Mouse (Mus musculus) adrenal gland, adult 18-20 months (tissue): ENCODE measurements around the gene Khsrp. TPM values are rescaled to one million over a fixed set of nuclear protein-coding genes. Genes with fewer than 3 reads are reported as not detected.

Experiments
- DNase-seq, 2 experiments: peaks; one replicate each; pipeline ENCODE4 v3.0.0; 2021 to 2022; ENCODE audit warnings: low spot score in 2 of 2
- total RNA-seq, 2 experiments: library from RNA; stranded (reverse); gene quantifications; 1 replicate in 1 of 2; 2 replicates in 1 of 2; pipeline ENCODE4 v1.2.3; 2021

Khsrp gene
- total RNA-seq, 2 experiments from 2014 or later, result 84.2 to 92.7 TPM

- peak in 1 of 2 experiments; percentile 18 for DNase-seq
Observed at GRCm38 (mm10) chr17:56988921-56989430, 42.3 kb downstream of the Khsrp start.

GRCm38 (mm10) chr17:56988441-56988840, 42.9 kb downstream of the Khsrp start:
- DNase-seq, result peak in 1 of 2 experiments; percentile 15

- DNase-seq, result peak in 1 of 2 experiments; percentile 15
Observed at GRCm38 (mm10) chr17:56986105-56986805, 45.1 kb downstream of the Khsrp start.

- peak in 1 of 2 experiments; percentile 10 for DNase-seq
Observed at GRCm38 (mm10) chr17:56985656-56986055, 45.7 kb downstream of the Khsrp start.

GRCm38 (mm10) chr17:56984886-56985285, 46.4 kb downstream of the Khsrp start:
- DNase-seq, result peak in 1 of 2 experiments; percentile 14

- peak in 1 of 2 experiments; percentile 11 for DNase-seq
Observed at GRCm38 (mm10) chr17:56982013-56982412, 49.3 kb downstream of the Khsrp start, which contains the start of gene Acer1. Gene Acer1 (minus strand): TSS chr17:56982126.

- DNase-seq, result peak in 1 of 2 experiments; percentile 11
Observed at GRCm38 (mm10) chr17:56981049-56981448, 50.3 kb downstream of the Khsrp start.

GRCm38 (mm10) chr17:56979524-56979923, 51.8 kb downstream of the Khsrp start:
- no peak for DNase-seq

GRCm38 (mm10) chr17:56976531-56977390, 54.6 kb downstream of the Khsrp start:
- DNase-seq, result no peak

GRCm38 (mm10) chr17:56975391-56975790, 55.9 kb downstream of the Khsrp start:
- no peak for DNase-seq

GRCm38 (mm10) chr17:56974708-56975240, 56.5 kb downstream of the Khsrp start:
- DNase-seq, result no peak

GRCm38 (mm10) chr17:56973956-56974707, 57.2 kb downstream of the Khsrp start:
- no peak for DNase-seq

Other genes with a start within 250 kb of the Khsrp start
- 1 to 10 TPM; 3.8 to 5.6 TPM for gene Rfx2, start 200.5 kb downstream of the Khsrp start, total RNA-seq
- gene Acsbg2, start 157.1 kb downstream of the Khsrp start, total RNA-seq, result under 1 TPM in 1 of 2 experiments, not detected in 1; 0.27 TPM
- 1 to 10 TPM in 1 of 2 experiments, under 1 TPM in 1; 0.83 to 2.9 TPM for gene 1700061G19Rik, start 156.0 kb downstream of the Khsrp start, total RNA-seq
- gene Mllt1, start 96.1 kb downstream of the Khsrp start, total RNA-seq, result 10 to 100 TPM; 31.1 to 32.4 TPM
- gene Acer1, start 49.4 kb downstream of the Khsrp start, total RNA-seq, result under 1 TPM in 1 of 2 experiments, not detected in 1; 0.13 TPM
- gene Clpp, start 41.2 kb downstream of the Khsrp start, total RNA-seq, result 100 to 1,000 TPM; 111 to 124 TPM
- gene Alkbh7, start 34.2 kb downstream of the Khsrp start, total RNA-seq, result 10 to 100 TPM; 44.2 to 65.2 TPM
- 1 to 10 TPM in 1 of 2 experiments, not detected in 1; 1.3 TPM for gene Pspn, start 31.5 kb downstream of the Khsrp start, total RNA-seq
- 10 to 100 TPM; 56.4 to 72.1 TPM for gene Gtf2f1, start 20.2 kb downstream of the Khsrp start, total RNA-seq
- gene Gm17949, start 20.1 kb downstream of the Khsrp start, total RNA-seq, result under 1 TPM in 1 of 2 experiments, not detected in 1; 0.26 TPM
- gene Slc25a41, start 10.1 kb upstream of the Khsrp start, total RNA-seq, result not detected
- gene Crb3, start 27.6 kb upstream of the Khsrp start, total RNA-seq, result under 1 TPM; 0.36 to 0.67 TPM
- gene Slc25a23, start 28.3 kb upstream of the Khsrp start, total RNA-seq, result 100 to 1,000 TPM in 1 of 2 experiments, 10 to 100 TPM in 1; 73.2 to 108 TPM
- gene Dennd1c, start 47.0 kb upstream of the Khsrp start, total RNA-seq, result 1 to 10 TPM; 1.3 to 2.3 TPM
- 1 to 10 TPM; 4.0 to 4.3 TPM for gene Tubb4a, start 56.3 kb upstream of the Khsrp start, total RNA-seq
- gene Tnfsf9, start 73.8 kb upstream of the Khsrp start, total RNA-seq, result under 1 TPM; 0.38 to 0.63 TPM
- not detected for gene Cd70, start 118.3 kb upstream of the Khsrp start, total RNA-seq
- gene Tnfsf14, start 162.7 kb upstream of the Khsrp start, total RNA-seq, result under 1 TPM in 1 of 2 experiments, not detected in 1; 0.36 TPM
- 100 to 1,000 TPM; 184 to 696 TPM for gene C3, start 196.6 kb upstream of the Khsrp start, total RNA-seq
- gene Gpr108, start 216.9 kb upstream of the Khsrp start, total RNA-seq, result 10 to 100 TPM; 72.4 to 89.6 TPM
- gene Trip10, start 217.9 kb upstream of the Khsrp start, total RNA-seq, result 10 to 100 TPM; 53.4 to 61.0 TPM
- gene Vav1, start 247.6 kb upstream of the Khsrp start, total RNA-seq, result 1 to 10 TPM; 2.6 to 4.0 TPM